Mouse (Mus musculus) thymus, postnatal 0 days (tissue): ENCODE measurements around the gene Vmn1r43. TPM values are rescaled to one million over a fixed set of nuclear protein-coding genes. Genes with fewer than 3 reads are reported as not detected.
"Not testable (repeated sequence)": the region's sequence is repeated elsewhere in the genome, so short reads cannot be mapped to it uniquely, and the experiment has no call there.

Experiments
- DNase-seq: peaks from one replicate; pipeline ENCODE4 v3.0.0-alpha.2; 2015; ENCODE audit warnings: low spot score
- polyA plus RNA-seq: library from polyadenylated mRNA; unstranded; fragments of >200 nt; fragmentation: Nextera tagmentation; extraction: Ambion mirVana; gene quantifications from 2 replicates; pipeline ENCODE4 v1.2.1, GENCODE M21; 2015

The Vmn1r43 gene
- not detected in 2 replicates for polyA plus RNA-seq

DNA sequence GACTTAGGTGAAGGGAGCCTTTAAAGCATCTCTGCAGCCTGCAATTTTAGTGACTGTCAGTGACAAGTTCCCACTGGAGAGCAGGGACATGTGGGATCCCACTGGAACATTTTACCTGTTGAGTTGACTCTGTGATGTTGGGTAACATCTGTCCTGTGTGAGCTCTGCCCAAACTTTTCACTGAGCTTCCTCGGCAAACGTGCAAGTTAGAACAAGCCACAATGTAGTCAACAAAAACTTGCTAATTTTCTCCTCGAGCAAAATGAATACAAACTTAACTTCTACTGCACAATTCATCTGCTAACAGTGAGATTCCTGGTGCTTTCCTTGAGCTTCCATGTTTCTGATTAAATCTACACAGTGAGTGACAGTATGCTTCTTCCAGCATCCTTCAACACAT is at the start of gene Vmn1r43, which contains the start of gene Vmn1r42:
Vmn1r43 (minus strand) TSS at position 101 of the 400 bp plus-strand sequence.
Vmn1r42 (minus strand) TSS at position 101 of the 400 bp plus-strand sequence.
- not testable (repeated sequence) for DNase-seq

DNA sequence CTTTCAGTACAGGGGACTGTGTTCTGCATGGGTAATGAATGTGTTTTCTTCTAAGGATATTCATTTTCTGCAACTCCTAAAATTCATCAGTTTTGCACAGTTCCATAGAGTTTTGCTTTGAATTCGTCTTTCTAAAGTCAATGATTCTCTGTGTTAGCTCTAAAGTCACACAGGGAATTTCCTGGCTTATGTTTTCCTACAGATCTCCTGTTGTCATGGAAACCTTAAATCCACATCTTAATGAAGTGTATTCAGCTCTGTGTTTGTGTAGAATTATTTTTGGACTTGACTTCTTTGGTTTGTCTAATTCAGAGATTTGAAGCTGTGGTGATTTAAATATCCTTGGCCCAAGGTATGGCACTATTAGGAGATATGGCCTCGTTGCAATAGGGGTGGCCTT is 7.6 kb upstream of the Vmn1r43 start:
- DNase-seq: no peak

DNA sequence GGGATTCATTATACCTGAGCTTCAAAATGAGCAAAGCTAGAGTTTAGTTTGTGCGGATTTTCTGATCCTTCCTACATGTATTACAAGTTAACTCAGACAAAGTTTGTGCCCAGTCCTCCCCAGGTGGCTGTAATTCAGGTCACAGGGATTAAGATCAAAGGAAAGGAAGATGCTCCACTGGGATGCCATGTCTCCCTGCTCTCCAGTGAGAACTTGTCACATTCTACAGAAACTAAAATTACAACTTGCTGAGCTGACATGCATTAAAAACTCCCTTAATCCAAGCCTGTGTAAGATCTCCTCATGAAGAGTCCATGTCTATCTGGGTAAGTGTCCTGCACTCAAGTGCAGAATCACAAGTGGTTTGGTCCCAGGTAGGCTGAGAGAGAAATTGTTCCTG is 7.1 kb upstream of the Vmn1r43 start, which contains the start of gene Vmn1r44:
Vmn1r44 (plus strand) TSS at position 301 of the 400 bp plus-strand sequence.
- no peak for DNase-seq

DNA sequence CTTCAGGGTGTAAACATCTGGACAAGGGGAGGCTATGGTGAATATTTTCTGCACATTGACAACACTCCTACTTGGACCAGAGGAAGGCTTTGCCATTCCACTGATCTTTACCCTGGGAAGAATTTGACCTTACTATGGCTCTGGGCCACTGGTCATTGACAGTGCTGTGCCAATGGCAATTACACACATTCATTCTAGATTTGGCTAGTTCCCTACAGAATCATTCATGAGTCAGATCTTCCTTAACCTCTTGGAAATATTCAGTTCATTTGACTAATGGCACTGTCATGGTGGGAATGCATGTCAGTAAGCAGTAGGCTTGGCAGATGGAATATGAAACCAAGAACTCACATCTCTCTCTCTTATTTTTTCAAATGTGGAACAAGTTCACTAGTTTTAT is 4.7 kb upstream of the Vmn1r43 start:
- DNase-seq: no peak

DNA sequence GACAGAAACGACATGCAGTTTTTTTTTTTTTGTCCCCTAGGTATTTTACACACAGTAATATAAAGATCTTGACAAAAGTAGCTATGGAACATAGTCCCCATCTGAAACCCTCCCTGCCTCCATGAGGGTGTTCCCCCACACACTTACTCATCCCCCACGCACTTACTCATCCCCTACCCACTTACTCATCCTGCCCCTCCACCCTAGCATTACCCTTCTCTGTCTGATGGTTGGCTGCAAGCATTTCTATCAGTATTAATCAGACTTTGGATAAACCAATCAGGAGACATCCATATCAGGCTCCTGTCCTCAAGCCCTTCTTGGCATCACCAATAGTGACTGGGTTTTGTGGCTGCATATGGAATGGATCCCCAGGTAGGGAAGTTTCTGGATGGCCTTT is 750 bp upstream of the Vmn1r43 start:
- DNase-seq: no peak

DNA sequence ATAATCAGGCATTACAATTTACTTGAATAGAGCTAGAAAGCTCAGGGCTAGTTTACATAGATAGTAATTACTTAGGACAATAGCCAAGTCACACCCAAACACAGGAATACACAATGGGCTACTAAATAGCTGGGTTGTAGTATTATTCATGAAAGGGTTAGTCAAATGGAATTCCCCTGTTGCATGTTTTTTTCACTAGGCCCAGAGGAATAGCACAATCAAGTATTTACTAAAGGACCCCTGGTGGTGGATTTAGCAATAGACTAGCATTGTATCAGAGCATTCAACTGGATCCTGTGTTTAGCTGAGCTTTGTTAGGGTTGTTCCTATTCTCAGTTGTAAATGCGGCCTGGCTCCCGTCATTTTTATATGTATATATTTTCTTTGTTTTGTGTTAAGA is 8.2 kb downstream of the Vmn1r43 start:
- DNase-seq: no peak

DNA sequence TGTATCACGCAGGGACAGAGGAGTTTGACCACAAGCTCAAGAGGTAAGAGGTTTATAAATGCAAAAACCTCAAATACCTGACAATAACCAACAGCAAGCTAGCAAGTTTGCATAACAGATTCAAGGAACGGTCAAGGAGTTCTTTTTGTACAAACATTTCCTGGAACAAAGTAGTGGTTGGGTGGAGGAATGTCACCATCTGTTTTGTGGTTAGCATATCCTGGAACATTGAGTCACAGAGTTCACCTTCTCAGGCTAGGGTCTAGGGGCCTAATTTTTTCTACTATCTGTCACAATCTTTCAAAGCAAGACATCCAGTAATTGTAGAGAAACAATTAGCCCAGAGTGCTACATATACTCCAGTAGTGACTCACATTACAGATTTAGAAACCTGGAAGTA is 8.9 kb downstream of the Vmn1r43 start:
- DNase-seq: no peak

DNA sequence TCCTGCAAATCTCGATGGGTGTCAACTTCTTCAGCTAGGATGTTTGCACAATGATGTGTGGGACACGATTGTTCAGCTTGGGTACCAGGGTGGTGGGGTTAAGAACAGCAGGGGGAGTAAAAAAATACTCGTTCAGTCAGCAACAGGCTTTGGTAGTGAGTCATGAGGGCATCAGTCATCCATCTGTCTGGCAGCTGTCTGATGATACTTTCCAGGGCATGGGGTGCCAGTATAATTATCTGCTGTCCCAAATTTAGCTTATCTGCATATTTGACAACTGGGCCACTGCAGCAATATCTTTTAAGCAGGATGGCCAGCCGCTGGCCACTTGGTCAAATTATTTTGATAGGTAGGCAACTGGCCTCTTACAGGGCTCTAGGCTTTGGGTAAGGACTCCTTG is 12.4 kb downstream of the Vmn1r43 start:
- no peak for DNase-seq

DNA sequence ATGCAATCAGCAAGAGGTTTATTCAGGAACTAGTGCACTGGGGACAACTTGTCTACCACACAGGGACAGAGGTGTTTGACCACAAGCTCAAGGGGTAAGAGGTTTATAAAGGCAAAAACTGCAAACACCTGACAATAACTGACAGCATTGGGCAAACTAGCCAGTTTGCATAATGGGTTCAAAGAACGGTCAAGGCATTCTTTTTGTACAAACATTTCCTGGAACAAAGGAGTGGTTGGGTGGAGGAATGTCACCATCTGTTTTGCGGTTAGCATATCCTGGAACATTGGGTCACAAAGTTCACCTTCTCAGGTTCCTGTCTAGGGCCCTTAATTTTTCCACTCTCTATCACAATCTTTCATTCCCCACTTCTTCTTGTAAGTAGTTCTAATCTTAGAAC is 16.4 kb downstream of the Vmn1r43 start:
- DNase-seq: no peak

DNA sequence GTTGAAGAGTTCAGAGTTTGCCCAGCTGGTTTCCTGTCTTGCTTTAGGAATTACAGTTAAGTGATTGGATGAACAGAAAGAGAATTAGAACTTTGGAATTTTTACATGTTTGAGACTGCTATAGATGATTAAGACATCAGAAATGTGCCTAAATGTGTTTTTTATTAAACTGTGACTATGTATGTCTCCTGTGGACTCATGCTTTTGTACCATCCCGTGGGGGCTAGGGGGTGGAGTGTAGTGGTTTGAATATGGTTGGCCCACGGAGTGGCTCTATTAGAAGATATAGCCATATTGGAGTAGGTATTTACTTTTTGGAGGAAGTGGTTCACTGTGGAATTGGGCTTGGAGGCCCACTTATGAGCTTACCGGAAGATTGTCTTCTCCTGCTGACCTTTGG is 18.7 kb downstream of the Vmn1r43 start:
- no peak for DNase-seq

Other genes with a start within 250 kb of the Vmn1r43 start
- gene Txnrd3, start 232.4 kb downstream of the Vmn1r43 start, polyA plus RNA-seq: 21.1 and 23.5 TPM in 2 replicates
- gene Vmn1r40, start 168.9 kb downstream of the Vmn1r43 start, polyA plus RNA-seq: not detected in 2 replicates
- gene Vmn1r41, start 135.6 kb downstream of the Vmn1r43 start, polyA plus RNA-seq: not detected in 2 replicates
- not detected in 2 replicates for gene Vmn1r42, start within 50 bp of the Vmn1r43 start, polyA plus RNA-seq
- gene Vmn1r44, start 7.2 kb upstream of the Vmn1r43 start, polyA plus RNA-seq: not detected in 2 replicates
- not detected in 2 replicates for gene Vmn1r45, start 64.2 kb upstream of the Vmn1r43 start, polyA plus RNA-seq
- gene Vmn1r46, start 92.9 kb upstream of the Vmn1r43 start, polyA plus RNA-seq: not detected in 2 replicates
- not detected in 2 replicates for gene Vmn1r47, start 139.7 kb upstream of the Vmn1r43 start, polyA plus RNA-seq
- gene Vmn1r48, start 160.4 kb upstream of the Vmn1r43 start, polyA plus RNA-seq: not detected in 2 replicates
- gene Vmn1r49, start 202.1 kb upstream of the Vmn1r43 start, polyA plus RNA-seq: not detected in 2 replicates
- gene Vmn1r50, start 225.0 kb upstream of the Vmn1r43 start, polyA plus RNA-seq: not detected in 2 replicates
- not detected in 2 replicates for gene Vmn1r51, start 246.2 kb upstream of the Vmn1r43 start, polyA plus RNA-seq